Mouse (Mus musculus) cortical plate, adult 2 months (tissue): ENCODE results near the gene Otor.

Experiments used
- CTCF ChIP-seq: fragments of 200-500 bp; IDR thresholded peaks from 2 replicates; pipeline ENCODE4 v1.5.1; 2011; ENCODE audit warnings: mild to moderate bottlenecking, control low read depth, low read length; ENCODE audit not compliant: insufficient read depth; ENCODE audit errors: extremely low read depth
- POLR2A ChIP-seq: fragments of 200-500 bp; IDR thresholded peaks from 2 replicates; pipeline ENCODE4 v1.6.1; 2011; ENCODE audit warnings: mild to moderate bottlenecking, low read length, control low read depth; ENCODE audit not compliant: insufficient read depth; ENCODE audit errors: extremely low read depth

DNA sequence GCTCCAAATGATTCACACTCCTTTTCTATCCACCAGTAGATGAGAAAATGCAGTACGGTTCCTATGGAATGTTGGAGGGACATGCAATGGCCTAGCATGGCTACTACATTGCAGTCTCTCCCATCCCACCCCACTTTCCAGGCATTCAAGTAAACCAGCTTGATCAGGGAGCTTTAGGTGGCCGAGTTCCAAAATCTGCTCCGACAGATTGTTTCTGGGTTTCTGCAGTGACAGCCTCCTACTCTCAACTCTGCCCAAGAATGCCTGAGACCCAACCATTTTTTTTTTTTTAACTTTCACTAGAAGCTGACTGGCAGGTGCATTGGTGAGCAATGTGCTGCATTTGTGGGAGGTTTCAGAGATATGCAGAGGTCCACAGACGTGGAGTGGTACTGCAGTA lies 36.4 kb downstream of the Otor start:
- TF ChIP-seq CTCF: no peak
- no peak for TF ChIP-seq POLR2A
